Mouse (Mus musculus) megakaryocyte-erythroid progenitor cell, adult 5-6 weeks (primary cell): ENCODE data around the gene Olfr1458. TPM values are rescaled to one million over a fixed set of nuclear protein-coding genes. Genes with fewer than 3 reads are reported as not detected.

Experiments used
- ATAC-seq: replicated peaks from 2 replicates; pipeline ENCODE4 v1.8.0; 2016; ENCODE audit warnings: mild to moderate bottlenecking, inconsistent platforms; ENCODE audit not compliant: severe bottlenecking, poor library complexity, low FRiP score, low TSS enrichment
- total RNA-seq, 2 experiments: library from RNA; stranded (forward) in 1 of 2; stranded (reverse) in 1 of 2; fragments of 200-1000, 215-1000 nt in 1 of 2; fragments of >200 nt in 1 of 2; fragmentation: Nextera tagmentation in 1 of 2; gene quantifications; 2 replicates each; pipeline ENCODE4 v1.2.3; 2014 to 2017

Olfr1458 gene
- total RNA-seq (2014; fragmentation: Nextera tagmentation) (not detected in 2 replicates), total RNA-seq (2017) (not detected in 2 replicates)

GRCm38 (mm10) chr19:13106675-13107074 is at the start of gene Olfr1458:
Gene Olfr1458 (minus strand): TSS chr19:13106775.
- no peak for ATAC-seq

GRCm38 (mm10) chr19:13149449-13149848 is 42.9 kb upstream of the Olfr1458 start, which contains the start of gene Olfr1459:
Gene Olfr1459 (minus strand): TSS chr19:13149549.
- ATAC-seq = no peak

DNA sequence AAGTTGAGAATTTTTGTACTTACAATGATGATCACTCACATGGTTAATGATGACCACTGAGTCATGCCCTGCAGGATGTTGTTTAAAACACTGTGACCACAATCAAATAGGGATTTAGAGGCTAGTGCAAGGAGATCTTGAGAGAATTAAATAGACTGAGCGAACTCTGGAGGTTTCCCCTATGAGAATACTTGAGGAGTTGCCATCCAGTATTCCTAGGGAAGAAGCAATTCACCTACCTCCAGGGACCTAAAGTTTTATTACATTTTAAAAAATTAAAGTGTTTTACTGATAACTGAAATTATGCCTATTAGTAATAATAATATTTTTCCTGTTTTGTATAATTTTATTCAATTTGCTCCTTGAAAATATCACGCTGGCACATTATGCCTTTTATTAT is 8.8 kb downstream of the Olfr1458 start, which contains the start of gene Olfr1457:
TSS of gene Olfr1457 (minus strand) at position 101 of the 400 bp plus-strand sequence.
- no peak for ATAC-seq

DNA sequence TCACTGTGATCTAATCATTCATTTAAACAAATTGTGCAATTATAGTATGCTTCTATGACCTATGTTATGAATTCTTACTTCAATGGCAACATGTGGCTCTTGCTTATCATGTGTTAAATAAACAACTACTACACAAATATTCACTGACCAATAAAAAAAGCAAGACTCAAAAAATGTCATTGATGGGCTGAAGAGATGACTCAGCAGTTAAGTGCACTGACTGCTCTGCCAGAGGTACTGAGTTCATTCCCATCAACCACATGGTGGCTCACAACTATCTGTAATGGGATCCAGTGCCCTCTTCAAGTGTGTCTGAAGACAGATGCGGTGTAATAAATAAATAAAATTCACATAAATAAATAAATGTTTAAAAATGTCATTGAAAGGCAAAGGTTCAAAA is 12.7 kb downstream of the Olfr1458 start:
- no peak for ATAC-seq

DNA sequence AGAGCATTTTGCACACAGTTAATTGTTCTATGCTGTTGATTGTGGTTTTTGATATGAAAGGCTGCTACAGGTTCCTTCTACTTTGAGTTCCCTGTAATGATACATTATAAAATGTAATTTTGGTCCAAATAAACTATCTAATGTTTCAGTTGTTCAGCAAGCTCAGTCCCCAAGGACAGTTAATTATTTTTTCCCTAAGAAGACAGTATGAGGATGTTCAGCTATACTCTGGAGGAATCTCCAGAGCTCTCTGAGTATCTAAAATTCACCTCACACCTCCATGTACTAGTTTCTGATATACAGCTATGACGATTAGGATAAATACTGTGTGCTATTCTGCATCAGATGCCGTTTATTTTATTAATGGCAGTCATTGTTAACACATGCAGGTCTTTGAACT is 46.3 kb downstream of the Olfr1458 start, which contains the start of gene Olfr1454:
TSS of gene Olfr1454 (plus strand) at position 301 of the 400 bp plus-strand sequence.
- ATAC-seq = no peak

Other genes starting within 250 kb of the Olfr1458 start
- gene Olfr1444, start 249.5 kb downstream of the Olfr1458 start, total RNA-seq (2014; fragmentation: Nextera tagmentation) = not detected in 2 replicates
- gene Olfr1444, start 249.5 kb downstream of the Olfr1458 start, total RNA-seq (2017) = not detected in 2 replicates
- not detected in 2 replicates for gene Olfr1445, start 222.9 kb downstream of the Olfr1458 start, total RNA-seq (2014; fragmentation: Nextera tagmentation)
- gene Olfr1445, start 222.9 kb downstream of the Olfr1458 start, total RNA-seq (2017) = not detected in 2 replicates
- not detected in 2 replicates for gene Olfr1446, start 213.3 kb downstream of the Olfr1458 start, total RNA-seq (2014; fragmentation: Nextera tagmentation)
- not detected in 2 replicates for gene Olfr1446, start 213.3 kb downstream of the Olfr1458 start, total RNA-seq (2017)
- not detected in 2 replicates for gene Olfr1447, start 203.0 kb downstream of the Olfr1458 start, total RNA-seq (2014; fragmentation: Nextera tagmentation)
- not detected in 2 replicates for gene Olfr1447, start 203.0 kb downstream of the Olfr1458 start, total RNA-seq (2017)
- gene Olfr1448, start 182.4 kb downstream of the Olfr1458 start, total RNA-seq (2014; fragmentation: Nextera tagmentation) = not detected in 2 replicates
- not detected in 2 replicates for gene Olfr1448, start 182.4 kb downstream of the Olfr1458 start, total RNA-seq (2017)
- not detected in 2 replicates for gene Olfr1449, start 175.9 kb downstream of the Olfr1458 start, total RNA-seq (2014; fragmentation: Nextera tagmentation)
- not detected in 2 replicates for gene Olfr1449, start 175.9 kb downstream of the Olfr1458 start, total RNA-seq (2017)
- not detected in 2 replicates for gene Olfr1450, start 156.5 kb downstream of the Olfr1458 start, total RNA-seq (2014; fragmentation: Nextera tagmentation)
- gene Olfr1450, start 156.5 kb downstream of the Olfr1458 start, total RNA-seq (2017) = not detected in 2 replicates
- gene Olfr1451, start 111.8 kb downstream of the Olfr1458 start, total RNA-seq (2014; fragmentation: Nextera tagmentation) = not detected in 2 replicates
- not detected in 2 replicates for gene Olfr1451, start 111.8 kb downstream of the Olfr1458 start, total RNA-seq (2017)
- not detected in 2 replicates for gene Olfr1453, start 78.4 kb downstream of the Olfr1458 start, total RNA-seq (2014; fragmentation: Nextera tagmentation)
- not detected in 2 replicates for gene Olfr1453, start 78.4 kb downstream of the Olfr1458 start, total RNA-seq (2017)
- gene Olfr1454, start 46.2 kb downstream of the Olfr1458 start, total RNA-seq (2014; fragmentation: Nextera tagmentation) = not detected in 2 replicates
- not detected in 2 replicates for gene Olfr1454, start 46.2 kb downstream of the Olfr1458 start, total RNA-seq (2017)
- not detected in 2 replicates for gene Olfr1457, start 8.9 kb downstream of the Olfr1458 start, total RNA-seq (2014; fragmentation: Nextera tagmentation)
- gene Olfr1457, start 8.9 kb downstream of the Olfr1458 start, total RNA-seq (2017) = not detected in 2 replicates
- not detected in 2 replicates for gene Olfr1459, start 42.8 kb upstream of the Olfr1458 start, total RNA-seq (2014; fragmentation: Nextera tagmentation)
- not detected in 2 replicates for gene Olfr1459, start 42.8 kb upstream of the Olfr1458 start, total RNA-seq (2017)
- not detected in 2 replicates for gene Olfr1461, start 56.2 kb upstream of the Olfr1458 start, total RNA-seq (2014; fragmentation: Nextera tagmentation)
- gene Olfr1461, start 56.2 kb upstream of the Olfr1458 start, total RNA-seq (2017) = not detected in 2 replicates
- not detected in 2 replicates for gene Olfr1462, start 79.0 kb upstream of the Olfr1458 start, total RNA-seq (2014; fragmentation: Nextera tagmentation)
- not detected in 2 replicates for gene Olfr1462, start 79.0 kb upstream of the Olfr1458 start, total RNA-seq (2017)
- not detected in 2 replicates for gene Olfr1463, start 124.6 kb upstream of the Olfr1458 start, total RNA-seq (2014; fragmentation: Nextera tagmentation)
- not detected in 2 replicates for gene Olfr1463, start 124.6 kb upstream of the Olfr1458 start, total RNA-seq (2017)
- gene Olfr1465, start 208.8 kb upstream of the Olfr1458 start, total RNA-seq (2014; fragmentation: Nextera tagmentation) = not detected in 2 replicates
- gene Olfr1465, start 208.8 kb upstream of the Olfr1458 start, total RNA-seq (2017) = not detected in 2 replicates
- not detected in 2 replicates for gene Olfr1466, start 232.1 kb upstream of the Olfr1458 start, total RNA-seq (2014; fragmentation: Nextera tagmentation)
- gene Olfr1466, start 232.1 kb upstream of the Olfr1458 start, total RNA-seq (2017) = not detected in 2 replicates